Mouse (Mus musculus): Measurements from ENCODE around the gene Chst15. TPM values are rescaled to one million over a fixed set of nuclear protein-coding genes. Genes with fewer than 3 reads are reported as not detected.

The Chst15 gene
- polyA plus RNA-seq, 1 experiment from 2014 or later: 9.5 TPM

DNA sequence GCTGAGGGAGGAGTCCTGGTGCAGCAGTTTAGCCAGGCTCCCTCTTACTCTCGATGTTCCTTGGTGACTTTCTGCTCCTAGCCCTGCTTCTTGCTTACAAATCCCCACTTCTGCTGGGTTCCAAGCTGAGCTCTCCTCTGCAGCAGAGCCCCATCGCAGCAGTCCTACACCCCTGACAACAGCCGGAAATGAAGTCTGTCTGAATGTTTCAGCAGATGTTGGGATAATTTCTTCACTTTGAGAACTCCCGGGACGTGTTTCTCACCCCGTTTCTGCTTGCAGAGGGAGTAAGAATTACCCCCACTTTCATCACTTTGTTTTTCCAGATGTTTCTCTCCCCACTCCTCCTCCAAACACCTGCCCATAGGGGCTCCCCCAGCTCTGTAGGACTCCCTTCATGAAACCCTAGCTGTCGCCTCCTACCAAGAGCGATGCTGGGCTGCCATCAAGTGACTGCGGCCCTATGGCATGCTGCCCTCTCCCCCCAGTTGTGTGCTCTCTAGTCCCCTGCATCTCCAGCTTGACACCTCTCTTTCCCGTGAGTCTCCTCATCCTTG is 67.4 kb downstream of the Chst15 start:
- Histone ChIP-seq H3K27ac (no peak overlapping the region), H3K36me3 (peaks cover 15% of the 10 kb centered on the region), H3K4me1 (peaks cover 6% of the 10 kb centered on the region), H3K27me3 (replicated peaks) (no peaks in the 10 kb centered on the region), H3K9me3 (replicated peaks) (no peaks in the 10 kb centered on the region), H3K4me3 (no peak overlapping the region), H3K9ac (no peak overlapping the region), H3K4me2 (no peak overlapping the region)
- no peak for ATAC-seq
- 63% methylated on average over 10 of the region's 10 CpGs for WGBS (ENCODE audit: insufficient replicate concordance)

DNA sequence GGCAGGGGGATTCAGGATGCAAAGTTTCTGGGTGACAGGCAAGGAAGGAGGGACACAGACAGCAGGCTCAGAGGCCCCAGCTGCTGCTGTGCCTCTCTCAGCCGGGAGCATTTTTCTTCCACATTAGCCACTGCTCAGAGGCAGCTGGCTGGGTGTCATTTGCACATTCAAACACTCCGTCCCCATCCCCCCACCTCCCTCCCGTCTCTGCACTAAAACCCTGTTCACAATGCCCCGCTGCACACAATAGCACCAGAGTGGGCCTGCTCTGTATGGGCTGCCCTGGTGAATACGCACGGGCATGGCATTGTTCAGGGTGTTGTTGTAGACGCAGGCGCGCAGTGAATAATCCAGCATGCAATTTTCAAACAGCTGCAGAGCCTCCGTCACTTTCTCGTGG is 69.5 kb downstream of the Chst15 start:
- Histone ChIP-seq H3K27me3 (replicated peaks) (no peaks in the 10 kb centered on the region), H3K27ac (no peak overlapping the region), H3K4me2 (no peak overlapping the region)

DNA sequence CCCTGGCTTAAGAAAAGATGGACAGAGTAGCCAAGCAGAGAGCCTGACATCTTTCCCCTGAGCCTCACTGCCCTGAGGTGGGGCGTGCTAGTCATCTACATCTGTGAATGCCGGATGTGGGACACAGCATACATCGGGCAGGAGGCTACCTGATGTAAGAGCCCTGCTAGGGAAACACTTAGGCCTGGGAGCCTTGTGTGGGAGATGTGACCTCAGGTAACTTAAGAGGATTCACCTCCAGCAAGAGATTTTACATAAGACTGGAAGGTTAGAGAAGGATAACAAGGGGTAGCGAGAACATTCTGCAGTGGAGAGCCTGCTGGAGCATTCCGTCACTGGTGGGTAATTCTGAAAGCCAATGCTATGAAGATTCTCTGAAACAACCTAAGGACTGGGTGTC is 69.9 kb downstream of the Chst15 start:
- no peak overlapping the region for H3K9ac ChIP-seq
- H3K4me2 ChIP-seq: no peak overlapping the region
- peaks cover 26% of the 10 kb centered on the region for H3K36me3 ChIP-seq
- no peak overlapping the region for H3K4me3 ChIP-seq
- ATAC-seq: no peak
- no peaks in the 10 kb centered on the region for H3K9me3 ChIP-seq (replicated peaks)
- no peak overlapping the region for H3K27ac ChIP-seq
- H3K4me1 ChIP-seq: peaks cover 25% of the 10 kb centered on the region
- H3K27me3 ChIP-seq (replicated peaks): no peaks in the 10 kb centered on the region
- WGBS (ENCODE audit: insufficient replicate concordance): 76% methylated on average over 5 of the region's 5 CpGs

More for the DNA sequence above, 69.5 kb downstream of the Chst15 start:
- 68% methylated on average over 11 of the region's 11 CpGs for WGBS (ENCODE audit: insufficient replicate concordance)
- ATAC-seq: no peak
- Histone ChIP-seq H3K4me1 (peaks cover 23% of the 10 kb centered on the region), H3K9me3 (replicated peaks) (no peaks in the 10 kb centered on the region), H3K36me3 (peaks cover 26% of the 10 kb centered on the region), H3K9ac (no peak overlapping the region), H3K4me3 (no peak overlapping the region)

DNA sequence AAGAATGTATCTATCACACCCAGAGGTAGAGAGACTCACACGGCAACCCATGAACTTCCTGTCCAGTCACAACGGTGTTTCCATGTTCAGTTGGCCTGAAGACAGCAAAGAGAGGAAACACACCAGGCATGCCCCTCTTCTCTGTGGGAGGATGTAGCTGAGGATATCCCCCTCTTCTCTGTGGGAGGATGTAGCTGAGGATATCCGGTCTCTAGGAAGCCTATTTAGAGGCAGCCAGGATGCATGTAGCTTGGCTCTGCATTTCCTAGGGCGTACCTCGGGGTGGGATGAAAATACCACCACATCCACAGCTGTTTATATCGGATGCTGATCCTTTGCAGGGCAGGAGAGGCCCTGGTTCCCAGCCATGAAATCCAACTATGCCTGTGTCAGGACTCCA is 71.3 kb downstream of the Chst15 start:
- no peak overlapping the region for H3K4me2 ChIP-seq
- peaks cover 39% of the 10 kb centered on the region for H3K36me3 ChIP-seq
- no peak overlapping the region for H3K9ac ChIP-seq
- H3K27ac ChIP-seq: no peak overlapping the region
- H3K4me3 ChIP-seq: no peak overlapping the region
- 58% methylated on average over 6 of the region's 6 CpGs for WGBS (ENCODE audit: insufficient replicate concordance)
- H3K4me1 ChIP-seq: peaks cover 25% of the 10 kb centered on the region
- no peaks in the 10 kb centered on the region for H3K9me3 ChIP-seq (replicated peaks)
- no peak for ATAC-seq
- H3K27me3 ChIP-seq (replicated peaks): no peaks in the 10 kb centered on the region

DNA sequence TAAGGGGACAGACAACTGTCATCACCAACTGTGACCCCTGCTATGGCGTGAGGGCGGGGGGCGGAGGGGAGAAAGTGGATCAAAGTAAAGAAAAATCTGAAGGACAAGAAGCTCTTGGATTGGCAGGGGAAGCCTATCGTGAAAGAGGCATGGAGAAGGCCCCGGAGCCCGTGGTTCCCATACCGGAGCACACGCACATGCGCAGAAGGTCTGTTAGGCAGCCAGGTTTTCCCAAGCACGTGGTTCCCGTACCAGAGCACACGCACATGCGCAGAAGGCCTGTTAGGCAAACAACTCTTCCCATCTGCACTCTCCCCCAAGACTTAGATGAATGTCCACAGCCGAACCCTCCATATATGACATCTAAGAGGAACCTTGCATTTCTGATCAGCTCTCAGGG is 72.4 kb downstream of the Chst15 start:
- H3K36me3 ChIP-seq: peaks cover 45% of the 10 kb centered on the region
- no peak for ATAC-seq
- H3K4me2 ChIP-seq: no peak overlapping the region
- no peaks in the 10 kb centered on the region for H3K9me3 ChIP-seq (replicated peaks)
- no peak overlapping the region for H3K9ac ChIP-seq
- H3K4me1 ChIP-seq: peaks cover 19% of the 10 kb centered on the region
- no peak overlapping the region for H3K27ac ChIP-seq
- 86% methylated on average over 14 of the region's 14 CpGs for WGBS (ENCODE audit: insufficient replicate concordance)
- H3K27me3 ChIP-seq (replicated peaks): no peaks in the 10 kb centered on the region
- no peak overlapping the region for H3K4me3 ChIP-seq

DNA sequence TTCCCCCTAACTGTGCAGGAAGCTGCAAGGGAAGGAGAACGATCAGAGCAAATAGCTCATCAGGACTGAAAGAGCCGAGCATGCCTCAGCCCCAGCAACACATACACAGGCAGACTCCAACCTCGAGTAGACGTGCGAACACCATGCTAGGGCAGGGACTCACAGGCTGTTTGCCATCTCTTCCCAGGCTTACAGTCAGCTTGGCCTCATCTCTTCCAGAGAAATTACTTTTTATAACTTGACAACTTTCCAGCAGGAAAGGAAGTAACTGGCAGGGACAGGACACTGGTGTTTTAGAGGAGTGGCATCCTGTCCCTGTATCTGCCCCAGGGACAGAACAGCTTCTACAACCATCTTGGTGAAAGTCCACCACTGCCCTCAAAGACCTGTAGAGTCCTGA is 73.8 kb downstream of the Chst15 start:
- no peak for ATAC-seq
- H3K27ac ChIP-seq: no peak overlapping the region
- peaks cover 48% of the 10 kb centered on the region for H3K36me3 ChIP-seq
- H3K4me3 ChIP-seq: no peak overlapping the region
- no peak overlapping the region for H3K4me2 ChIP-seq
- H3K9me3 ChIP-seq (replicated peaks): no peaks in the 10 kb centered on the region
- no peak overlapping the region for H3K9ac ChIP-seq
- H3K4me1 ChIP-seq: peaks cover 19% of the 10 kb centered on the region
- no peaks in the 10 kb centered on the region for H3K27me3 ChIP-seq (replicated peaks)
- WGBS (ENCODE audit: insufficient replicate concordance): 68% methylated on average over 5 of the region's 5 CpGs

DNA sequence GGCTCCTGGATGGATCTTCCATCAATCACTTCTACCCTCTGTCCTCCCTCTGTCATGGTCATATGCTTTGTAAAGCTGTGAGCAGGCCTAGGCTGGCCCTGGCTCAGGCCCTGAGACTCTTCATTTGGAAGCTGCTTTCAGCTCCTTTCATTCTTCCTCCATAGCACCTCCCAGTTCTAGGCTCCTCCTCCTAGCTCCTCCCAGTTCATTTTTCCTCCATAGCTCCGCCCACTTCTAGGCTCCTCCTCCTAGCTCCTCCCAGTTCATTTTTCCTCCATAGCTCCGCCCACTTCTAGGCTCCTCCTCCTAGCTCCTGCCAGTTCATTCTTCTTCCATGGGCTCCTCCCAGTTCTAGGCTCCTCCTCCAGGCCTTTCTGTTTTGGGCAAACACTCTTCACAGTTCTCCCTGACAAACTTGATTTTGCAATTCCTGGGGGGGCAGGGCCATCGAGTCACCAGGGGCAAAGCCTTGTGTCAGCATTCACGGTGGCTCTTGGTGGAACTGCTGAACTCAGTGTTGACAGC is 74.3 kb downstream of the Chst15 start:
- Histone ChIP-seq H3K27me3 (replicated peaks) (no peaks in the 10 kb centered on the region), H3K4me1 (peaks cover 19% of the 10 kb centered on the region), H3K4me3 (no peak overlapping the region), H3K36me3 (peaks cover 53% of the 10 kb centered on the region), H3K4me2 (no peak overlapping the region), H3K27ac (no peak overlapping the region), H3K9me3 (replicated peaks) (no peaks in the 10 kb centered on the region), H3K9ac (no peak overlapping the region)
- ATAC-seq: peak; percentile 66
- WGBS (ENCODE audit: insufficient replicate concordance): 13% methylated on average over 4 of the region's 4 CpGs

DNA sequence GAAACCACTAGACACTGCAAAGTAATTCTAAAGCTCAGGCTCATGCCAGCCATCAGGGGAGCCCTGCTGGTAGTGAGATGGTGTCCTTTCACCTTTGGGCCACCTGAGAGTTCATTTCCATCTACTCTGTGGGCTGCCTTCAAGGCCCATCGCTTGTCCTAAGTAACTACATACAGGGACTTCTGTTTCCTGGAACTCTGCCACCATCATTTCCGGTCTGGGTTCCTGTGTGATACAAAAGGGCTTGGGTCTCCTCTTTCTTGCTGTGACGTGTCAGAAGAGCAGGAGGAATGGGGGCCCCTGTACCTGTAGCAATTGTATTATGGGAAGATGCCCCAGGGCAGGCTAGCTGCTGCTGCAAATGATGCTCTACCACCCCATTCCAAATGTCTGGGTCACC is 78.1 kb downstream of the Chst15 start:
- no peak overlapping the region for H3K4me2 ChIP-seq
- no peak overlapping the region for H3K9ac ChIP-seq
- no peaks in the 10 kb centered on the region for H3K9me3 ChIP-seq (replicated peaks)
- no peaks in the 10 kb centered on the region for H3K27me3 ChIP-seq (replicated peaks)
- H3K36me3 ChIP-seq: peaks cover 46% of the 10 kb centered on the region
- no peak for ATAC-seq
- H3K4me3 ChIP-seq: no peak overlapping the region
- no peak overlapping the region for H3K27ac ChIP-seq
- peaks cover 14% of the 10 kb centered on the region for H3K4me1 ChIP-seq
- 65% methylated on average over 3 of the region's 3 CpGs for WGBS (ENCODE audit: insufficient replicate concordance)

DNA sequence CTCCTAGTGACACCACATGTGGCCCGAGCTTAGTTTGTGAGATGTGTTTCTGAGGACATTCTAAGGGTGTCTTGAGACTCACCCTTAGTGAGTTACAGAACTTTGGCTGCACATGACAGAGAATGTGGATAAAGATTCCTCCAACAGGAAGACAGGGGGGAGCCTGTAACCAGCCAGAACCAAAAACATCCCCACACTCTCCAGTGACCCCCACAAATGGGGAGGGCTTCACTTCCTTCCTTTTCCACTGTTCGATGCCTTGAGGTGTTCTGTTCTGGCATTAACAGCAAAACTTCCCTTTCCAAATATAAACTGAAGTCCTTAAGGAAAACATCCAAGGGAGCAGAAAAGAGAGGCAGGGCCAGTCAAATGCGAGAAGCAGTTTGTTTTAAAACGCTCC is 79.8 kb downstream of the Chst15 start:
- Histone ChIP-seq H3K9me3 (replicated peaks) (no peaks in the 10 kb centered on the region), H3K27me3 (replicated peaks) (no peaks in the 10 kb centered on the region), H3K4me2 (no peak overlapping the region), H3K4me1 (no peaks in the 10 kb centered on the region), H3K9ac (no peak overlapping the region), H3K36me3 (peaks cover 42% of the 10 kb centered on the region), H3K27ac (no peak overlapping the region), H3K4me3 (no peak overlapping the region)
- WGBS (ENCODE audit: insufficient replicate concordance): 56% methylated on average over 4 of the region's 4 CpGs
- no peak for ATAC-seq

DNA sequence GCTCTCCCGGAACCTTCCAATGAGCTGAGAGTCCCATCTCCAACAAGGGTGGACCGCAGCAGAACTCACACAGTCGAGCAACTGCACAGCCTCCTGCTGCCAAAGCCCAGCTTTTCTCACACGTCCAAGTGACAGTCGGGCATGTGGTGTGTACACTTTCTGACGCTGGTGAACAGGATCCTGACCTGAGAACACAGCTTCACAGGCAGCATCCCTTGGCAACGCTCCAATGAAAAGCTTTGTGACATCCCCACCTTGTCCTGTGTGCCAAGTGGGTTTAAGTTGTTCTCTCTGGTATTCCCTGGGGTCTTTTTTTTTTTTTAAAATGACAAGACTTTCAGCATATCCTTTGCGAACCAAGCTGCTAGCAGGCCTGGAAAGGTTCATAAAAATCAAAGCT is 80.2 kb downstream of the Chst15 start:
- no peak overlapping the region for H3K27ac ChIP-seq
- no peaks in the 10 kb centered on the region for H3K9me3 ChIP-seq (replicated peaks)
- no peak for ATAC-seq
- H3K4me3 ChIP-seq: no peak overlapping the region
- WGBS (ENCODE audit: insufficient replicate concordance): 77% methylated on average over 8 of the region's 8 CpGs
- no peaks in the 10 kb centered on the region for H3K27me3 ChIP-seq (replicated peaks)
- no peaks in the 10 kb centered on the region for H3K4me1 ChIP-seq
- peaks cover 39% of the 10 kb centered on the region for H3K36me3 ChIP-seq
- no peak overlapping the region for H3K4me2 ChIP-seq
- no peak overlapping the region for H3K9ac ChIP-seq

DNA sequence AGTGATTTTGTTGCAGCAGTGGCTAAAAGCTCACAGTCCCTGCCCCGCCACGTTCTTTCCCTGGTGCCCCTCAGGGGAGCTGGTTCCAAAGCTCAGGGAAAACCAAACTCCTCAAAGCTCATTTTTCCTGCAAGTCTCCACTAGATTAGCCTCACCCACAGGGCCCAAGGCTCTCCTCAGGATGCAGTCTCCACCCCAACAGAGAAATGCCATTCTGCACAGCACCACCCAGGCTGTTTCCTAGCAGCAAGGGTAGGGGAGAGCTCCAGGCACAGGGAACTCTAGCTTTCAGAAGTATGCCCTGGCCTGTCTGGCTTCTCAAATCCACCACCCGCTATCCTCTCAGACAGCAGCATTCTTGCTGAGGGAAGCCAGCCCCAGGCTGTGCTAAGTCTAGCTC is 82.8 kb downstream of the Chst15 start:
- 71% methylated on average over 3 of the region's 3 CpGs for WGBS (ENCODE audit: insufficient replicate concordance)
- Histone ChIP-seq H3K4me1 (no peaks in the 10 kb centered on the region), H3K36me3 (peaks cover 23% of the 10 kb centered on the region), H3K27ac (no peak overlapping the region), H3K4me3 (no peak overlapping the region), H3K27me3 (replicated peaks) (no peaks in the 10 kb centered on the region), H3K4me2 (no peak overlapping the region), H3K9me3 (replicated peaks) (no peaks in the 10 kb centered on the region), H3K9ac (no peak overlapping the region)
- ATAC-seq: no peak

DNA sequence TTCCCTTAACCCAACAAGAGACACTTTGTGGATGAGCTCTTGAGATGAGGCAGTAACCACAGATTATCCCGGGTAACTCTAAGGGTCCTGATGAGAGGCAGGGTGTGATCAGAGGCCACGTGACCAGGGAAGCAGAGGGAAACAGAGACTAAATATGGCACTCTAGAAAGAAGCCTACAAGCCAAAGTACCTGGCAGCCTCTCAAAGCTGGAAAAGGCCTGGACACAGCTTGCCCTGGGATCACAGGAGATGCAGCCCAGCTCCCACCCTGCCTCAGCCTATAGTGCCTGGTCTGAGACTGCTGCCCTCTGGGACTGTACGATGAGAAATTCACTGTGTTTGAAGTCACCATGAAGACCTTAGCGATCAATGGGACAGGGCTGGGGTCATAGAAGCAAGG is 83.3 kb downstream of the Chst15 start:
- Histone ChIP-seq H3K4me3 (no peak overlapping the region), H3K4me2 (no peak overlapping the region), H3K27me3 (replicated peaks) (no peaks in the 10 kb centered on the region), H3K27ac (no peak overlapping the region), H3K36me3 (peaks cover 23% of the 10 kb centered on the region), H3K9ac (no peak overlapping the region), H3K9me3 (replicated peaks) (no peaks in the 10 kb centered on the region), H3K4me1 (no peaks in the 10 kb centered on the region)
- 65% methylated on average over 4 of the region's 4 CpGs for WGBS (ENCODE audit: insufficient replicate concordance)
- ATAC-seq: no peak

DNA sequence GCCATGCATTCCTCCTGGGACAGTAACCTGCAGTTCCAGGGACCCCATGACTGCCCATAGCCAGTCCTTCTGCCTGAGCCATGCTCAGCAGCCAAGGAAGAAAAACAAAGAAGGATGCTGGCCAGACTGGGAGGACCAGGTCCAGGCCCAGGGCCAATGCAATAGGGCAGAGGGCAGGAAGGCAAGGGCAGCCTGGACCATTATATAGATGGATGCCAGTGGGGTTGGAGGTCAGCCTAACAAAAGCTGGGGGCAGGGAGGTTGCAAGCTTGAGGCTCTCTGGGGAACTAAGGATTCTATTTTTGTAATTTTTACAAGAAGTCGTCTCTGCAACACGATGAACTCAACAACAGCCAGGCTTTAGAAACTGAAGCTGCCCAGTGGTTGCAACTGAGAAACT is 84.1 kb downstream of the Chst15 start:
- H3K27me3 ChIP-seq (replicated peaks): no peaks in the 10 kb centered on the region
- ATAC-seq: no peak
- no peaks in the 10 kb centered on the region for H3K9me3 ChIP-seq (replicated peaks)

More for the DNA sequence above, 84.1 kb downstream of the Chst15 start:
- no peak overlapping the region for H3K9ac ChIP-seq
- peaks cover 18% of the 10 kb centered on the region for H3K36me3 ChIP-seq
- H3K4me1 ChIP-seq: no peaks in the 10 kb centered on the region
- no peak overlapping the region for H3K4me2 ChIP-seq
- no peak overlapping the region for H3K4me3 ChIP-seq
- WGBS (ENCODE audit: insufficient replicate concordance): 61% methylated on average over 2 of the region's 2 CpGs
- H3K27ac ChIP-seq: no peak overlapping the region
